Mouse (Mus musculus): ENCODE results near the gene Orm3.

- TF ChIP-seq CTCF (IDR thresholded peaks at IDR 0.05; ENCODE audit: low read depth) (no peak), EP300 (optimal IDR thresholded peaks at IDR 0.05) (no peak)
Measured at GRCm38 (mm10) chr4:63355877-63356665, at the start of gene Orm3.

Data from stomach, postnatal 0 days (tissue).